Mouse (Mus musculus): ENCODE data around the gene Srrm4. TPM values are rescaled to one million over a fixed set of nuclear protein-coding genes. Genes with fewer than 3 reads are reported as not detected.

Gene Srrm4
- polyA plus RNA-seq, 1 experiment from 2014 or later, result 10.0 TPM

DNA sequence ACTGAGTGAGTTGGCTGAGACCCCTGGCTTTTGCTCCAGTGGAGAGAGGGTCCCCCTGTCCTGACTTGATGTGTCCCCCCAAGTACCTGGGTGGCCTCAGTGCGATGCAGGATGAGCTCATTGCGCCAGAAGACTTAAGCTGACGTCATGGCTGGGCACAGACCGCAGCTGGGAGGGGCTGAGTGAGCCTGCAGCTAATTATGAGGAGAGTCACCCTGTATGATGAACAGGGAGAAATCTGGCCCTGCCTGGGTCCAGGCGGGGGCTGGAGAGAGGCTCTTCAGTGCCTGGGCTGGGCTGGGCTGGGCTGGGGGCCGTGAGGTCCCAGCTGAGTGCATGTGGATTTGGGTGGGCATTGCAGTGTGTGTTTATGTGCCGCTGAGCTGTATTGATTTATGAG is 166.3 kb downstream of the Srrm4 start:
- Histone ChIP-seq H3K36me3 (no peaks in the 10 kb centered on the region), H3K27ac (replicated peaks) (no peak overlapping the region), H3K4me1 (peaks cover 27% of the 10 kb centered on the region), H3K27me3 (ENCODE audit: low read depth, poor library complexity, severe bottlenecking) (peaks cover 24% of the 10 kb centered on the region), H3K4me3 (no peak overlapping the region), H3K9me3 (replicated peaks) (no peaks in the 10 kb centered on the region)
- no peak for DNase-seq (ENCODE audit: low spot score)
- 76% methylated on average over 7 of the region's 7 CpGs for WGBS

DNA sequence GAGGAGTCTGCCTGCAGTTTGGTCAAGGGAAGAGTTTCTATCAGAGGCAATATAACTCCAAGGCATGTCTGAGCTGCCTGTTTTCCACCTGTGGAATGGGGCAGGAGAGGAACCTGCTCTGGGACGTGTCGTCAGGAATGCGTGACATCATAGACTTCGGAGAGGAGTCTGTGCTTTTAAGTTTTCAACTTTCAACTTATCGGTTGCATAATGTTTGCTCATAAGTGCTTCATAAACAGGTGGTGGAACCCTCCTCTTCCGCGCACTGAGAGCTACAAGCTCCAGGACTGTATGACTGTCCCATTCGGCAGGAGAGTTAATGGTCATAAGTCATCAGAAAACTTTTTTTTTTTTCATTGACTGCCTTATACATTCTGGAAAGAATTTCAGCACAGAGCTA is 167.9 kb downstream of the Srrm4 start:
- H3K27ac ChIP-seq (replicated peaks), result no peak overlapping the region
- H3K4me1 ChIP-seq, result peaks cover 41% of the 10 kb centered on the region
- WGBS, result 85% methylated on average over 8 of the region's 8 CpGs
- H3K4me3 ChIP-seq, result no peak overlapping the region
- no peaks in the 10 kb centered on the region for H3K9me3 ChIP-seq (replicated peaks)
- H3K27me3 ChIP-seq (ENCODE audit: low read depth, poor library complexity, severe bottlenecking), result peaks cover 24% of the 10 kb centered on the region
- no peak for DNase-seq (ENCODE audit: low spot score)
- H3K36me3 ChIP-seq, result no peaks in the 10 kb centered on the region

DNA sequence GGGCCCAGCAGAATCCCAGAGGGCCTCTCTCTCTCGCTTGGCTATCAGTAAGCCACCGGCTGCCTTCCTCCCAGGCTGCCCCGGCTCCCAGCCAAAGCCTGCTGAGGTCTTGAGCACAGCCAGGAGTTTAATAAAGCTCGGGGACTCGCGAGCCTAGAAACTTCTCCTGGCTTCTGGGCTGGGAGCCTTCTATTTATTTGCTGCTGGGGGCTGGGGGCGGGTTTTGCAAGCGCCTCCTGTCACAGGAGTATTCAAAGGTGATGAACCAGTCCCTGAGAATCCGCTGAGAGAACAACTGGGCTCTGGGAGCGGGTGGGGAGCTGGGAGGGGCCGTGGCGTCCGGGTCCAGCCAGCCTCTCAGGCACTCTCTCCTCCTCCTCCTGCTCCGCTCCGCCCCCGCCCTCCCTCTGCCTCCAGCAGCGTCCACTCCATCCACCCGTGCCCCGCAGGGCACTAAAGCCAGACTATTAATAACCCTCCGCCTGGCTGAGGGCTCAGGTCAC is 168.9 kb downstream of the Srrm4 start, which contains the start of gene Hspb8:
Gene Hspb8 (minus strand): TSS at position 166 of the 503 bp plus-strand sequence.
- peak within 1 kb of the TSS; percentile 80 for H3K27ac ChIP-seq (replicated peaks)
- peak within 1 kb of the TSS; percentile 52 for H3K4me3 ChIP-seq
- WGBS, result under 1% methylated on average over 19 of the region's 20 CpGs
- H3K36me3 ChIP-seq, result no peaks in the 10 kb centered on the region
- no peaks in the 10 kb centered on the region for H3K9me3 ChIP-seq (replicated peaks)
- H3K4me1 ChIP-seq, result peaks cover 48% of the 10 kb centered on the region
- peaks cover 24% of the 10 kb centered on the region for H3K27me3 ChIP-seq (ENCODE audit: low read depth, poor library complexity, severe bottlenecking)
- DNase-seq (ENCODE audit: low spot score), result peak; percentile 67

DNA sequence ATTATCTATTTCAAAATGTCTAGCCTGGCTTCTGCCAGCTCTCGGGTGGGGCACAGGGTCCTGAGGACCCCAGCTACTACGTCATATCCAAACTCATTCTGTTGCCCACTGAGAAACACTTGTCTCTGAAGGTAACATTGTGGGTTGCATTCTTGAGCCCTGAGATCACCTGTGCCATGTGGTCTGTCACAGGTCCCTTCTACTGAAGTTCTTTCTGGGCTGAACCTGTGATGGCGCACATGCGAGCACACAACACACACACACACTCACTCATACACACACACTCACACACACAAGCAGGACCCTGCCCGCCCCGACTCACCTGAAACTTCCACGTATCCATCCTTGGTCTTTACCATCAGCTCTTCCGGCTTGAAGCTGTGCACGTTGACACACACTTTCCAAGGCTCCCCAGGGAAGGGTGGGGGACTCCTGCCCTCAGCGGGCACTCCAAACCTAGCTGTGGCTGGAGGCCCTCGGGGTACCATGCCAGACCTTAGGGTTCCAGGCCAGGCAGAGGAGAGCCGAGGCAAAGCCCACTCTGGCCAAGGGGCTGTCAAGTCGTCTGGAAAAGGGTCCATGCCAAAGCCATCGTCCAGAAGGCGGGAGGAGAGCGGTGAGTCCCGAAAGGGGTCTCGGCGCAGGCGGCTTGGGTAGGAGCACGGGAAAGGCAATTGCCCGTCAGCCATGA is 169.7 kb downstream of the Srrm4 start:
- Histone ChIP-seq H3K36me3 (no peaks in the 10 kb centered on the region), H3K27ac (replicated peaks) (peak overlapping the region; percentile 80), H3K4me1 (peaks cover 52% of the 10 kb centered on the region), H3K4me3 (peak overlapping the region; percentile 52), H3K27me3 (ENCODE audit: low read depth, poor library complexity, severe bottlenecking) (peaks cover 24% of the 10 kb centered on the region), H3K9me3 (replicated peaks) (no peaks in the 10 kb centered on the region)
- DNase-seq (ENCODE audit: low spot score), result no peak
- 57% methylated on average over 22 of the region's 22 CpGs for WGBS

DNA sequence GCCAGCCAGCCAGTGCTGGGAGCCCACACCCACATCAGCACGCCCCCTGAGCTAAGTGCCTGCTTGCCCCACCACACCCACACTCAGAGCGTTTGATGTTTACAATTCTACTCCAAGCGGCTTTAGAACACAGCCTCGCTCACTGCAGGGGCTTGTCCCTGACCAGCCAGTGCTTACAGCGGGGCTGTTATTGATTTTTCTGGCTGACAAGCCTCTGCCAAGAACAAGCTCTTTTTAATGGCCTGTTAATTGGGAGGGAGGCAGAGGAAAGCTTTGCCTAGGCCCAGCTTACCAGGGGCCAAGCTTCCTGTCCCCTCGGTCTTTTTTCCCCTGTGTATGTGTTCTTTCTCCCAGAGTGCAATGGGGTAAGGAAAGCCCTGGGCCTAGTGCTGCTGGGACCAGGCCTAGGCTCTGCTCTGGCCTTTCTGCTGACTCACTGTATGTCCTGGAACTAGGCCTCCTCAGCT is 170.8 kb downstream of the Srrm4 start:
- peaks cover 24% of the 10 kb centered on the region for H3K27me3 ChIP-seq (ENCODE audit: low read depth, poor library complexity, severe bottlenecking)
- H3K36me3 ChIP-seq, result no peaks in the 10 kb centered on the region
- peak overlapping the region; percentile 76 for H3K27ac ChIP-seq (replicated peaks)
- no peaks in the 10 kb centered on the region for H3K9me3 ChIP-seq (replicated peaks)
- DNase-seq (ENCODE audit: low spot score), result peak; percentile 51
- 7% methylated on average over 6 of the region's 6 CpGs for WGBS
- peak overlapping the region; percentile 20; the same call in 1 of the 2 replicates for H3K4me3 ChIP-seq
- peaks cover 64% of the 10 kb centered on the region for H3K4me1 ChIP-seq

DNA sequence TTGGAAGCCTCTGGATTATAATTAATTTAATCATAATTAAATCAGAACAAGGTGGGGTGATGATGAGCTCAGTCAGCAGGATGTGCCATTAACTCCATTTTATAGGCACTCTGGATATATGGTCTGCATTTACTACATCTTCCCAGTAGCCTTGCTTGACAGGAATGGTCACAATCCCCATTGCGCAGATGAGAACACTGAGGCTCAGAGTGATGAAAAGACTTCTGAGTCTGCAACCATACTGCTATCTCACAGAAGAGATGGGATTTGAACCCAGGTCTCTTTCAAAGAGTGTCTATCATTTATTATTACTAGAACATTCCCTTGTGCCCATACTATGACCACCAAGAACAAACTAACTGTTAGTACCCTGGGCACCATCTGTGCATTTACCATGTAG is 171.4 kb downstream of the Srrm4 start:
- Histone ChIP-seq H3K4me3 (0 out of 2 replicates have a peak overlapping the region, but pooled peaks have one; percentile 20), H3K27me3 (ENCODE audit: low read depth, poor library complexity, severe bottlenecking) (peaks cover 24% of the 10 kb centered on the region), H3K27ac (replicated peaks) (peak overlapping the region; percentile 76), H3K9me3 (replicated peaks) (no peaks in the 10 kb centered on the region), H3K36me3 (no peaks in the 10 kb centered on the region), H3K4me1 (peaks cover 69% of the 10 kb centered on the region)
- WGBS, result 97% methylated on average over 1 of the region's 1 CpGs
- no peak for DNase-seq (ENCODE audit: low spot score)

DNA sequence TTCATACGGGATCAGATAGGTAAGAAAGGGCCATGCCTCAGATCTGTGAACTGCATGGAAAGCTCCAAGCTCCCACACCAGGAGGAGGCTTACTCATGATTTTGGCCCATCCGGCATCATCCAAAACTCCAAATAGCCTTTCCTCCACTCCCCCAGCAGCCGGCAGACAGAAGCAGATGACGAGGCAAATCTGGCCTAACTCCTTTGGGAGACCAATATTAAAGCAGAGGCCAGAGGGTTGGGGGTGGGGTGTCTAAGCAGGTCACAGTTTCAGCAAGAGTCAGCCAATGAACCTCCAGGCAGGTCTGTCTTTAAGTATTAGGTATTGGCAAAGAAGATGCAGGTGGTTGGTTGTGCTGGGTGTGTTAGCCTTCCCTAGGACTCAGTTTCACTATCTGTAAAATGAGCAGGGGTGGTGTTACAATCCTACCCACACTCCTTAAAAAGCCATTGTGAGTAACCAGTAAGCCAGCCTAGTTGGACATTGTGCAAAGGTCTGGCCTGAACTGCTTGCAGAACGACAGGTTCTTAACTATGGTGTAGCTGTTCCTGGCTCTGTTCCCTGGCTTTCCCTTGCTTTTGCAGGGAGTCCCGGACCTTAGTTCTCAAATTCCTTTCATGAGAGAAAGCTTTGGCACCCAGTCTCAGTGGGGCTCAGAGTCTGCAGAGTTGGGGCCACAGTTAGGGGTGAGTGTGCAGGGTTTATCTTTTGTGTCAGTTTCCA is 172.1 kb downstream of the Srrm4 start:
- no peaks in the 10 kb centered on the region for H3K9me3 ChIP-seq (replicated peaks)
- WGBS, result 54% methylated on average over 6 of the region's 6 CpGs
- peak overlapping the region; percentile 29; the same call in 1 of the 2 replicates for H3K27ac ChIP-seq (replicated peaks)
- H3K4me3 ChIP-seq, result no peak overlapping the region
- H3K36me3 ChIP-seq, result no peaks in the 10 kb centered on the region
- peaks cover 30% of the 10 kb centered on the region for H3K27me3 ChIP-seq (ENCODE audit: low read depth, poor library complexity, severe bottlenecking)
- peaks cover 75% of the 10 kb centered on the region for H3K4me1 ChIP-seq
- no peak for DNase-seq (ENCODE audit: low spot score)

DNA sequence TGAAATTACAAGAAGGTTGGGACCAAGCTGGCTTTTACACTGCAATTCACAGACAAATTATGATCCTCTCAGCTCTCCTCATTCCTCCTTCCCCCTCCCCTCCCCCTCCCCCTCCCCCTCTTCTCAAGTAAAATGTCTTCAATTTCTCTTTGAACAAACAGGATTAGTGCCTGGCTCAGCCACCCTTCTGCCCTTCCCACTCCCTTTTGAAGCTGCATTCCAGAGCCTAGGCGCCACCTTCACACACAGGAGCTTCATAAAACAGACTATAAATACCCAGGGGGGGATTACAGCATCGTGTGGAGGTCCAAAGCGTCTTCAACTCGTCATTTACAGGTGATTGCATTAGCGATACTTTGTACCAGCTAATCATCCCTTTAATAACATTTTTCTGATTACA is 175.4 kb downstream of the Srrm4 start:
- H3K36me3 ChIP-seq, result no peaks in the 10 kb centered on the region
- H3K4me3 ChIP-seq, result no peak overlapping the region
- peaks cover 80% of the 10 kb centered on the region for H3K4me1 ChIP-seq
- DNase-seq (ENCODE audit: low spot score), result no peak
- H3K27me3 ChIP-seq (ENCODE audit: low read depth, poor library complexity, severe bottlenecking), result 0 out of 2 replicates have a peak, but pooled peaks cover 11% of the 10 kb centered on the region
- peak overlapping the region; percentile 76 for H3K27ac ChIP-seq (replicated peaks)
- no peaks in the 10 kb centered on the region for H3K9me3 ChIP-seq (replicated peaks)
- 8% methylated on average over 5 of the region's 5 CpGs for WGBS

DNA sequence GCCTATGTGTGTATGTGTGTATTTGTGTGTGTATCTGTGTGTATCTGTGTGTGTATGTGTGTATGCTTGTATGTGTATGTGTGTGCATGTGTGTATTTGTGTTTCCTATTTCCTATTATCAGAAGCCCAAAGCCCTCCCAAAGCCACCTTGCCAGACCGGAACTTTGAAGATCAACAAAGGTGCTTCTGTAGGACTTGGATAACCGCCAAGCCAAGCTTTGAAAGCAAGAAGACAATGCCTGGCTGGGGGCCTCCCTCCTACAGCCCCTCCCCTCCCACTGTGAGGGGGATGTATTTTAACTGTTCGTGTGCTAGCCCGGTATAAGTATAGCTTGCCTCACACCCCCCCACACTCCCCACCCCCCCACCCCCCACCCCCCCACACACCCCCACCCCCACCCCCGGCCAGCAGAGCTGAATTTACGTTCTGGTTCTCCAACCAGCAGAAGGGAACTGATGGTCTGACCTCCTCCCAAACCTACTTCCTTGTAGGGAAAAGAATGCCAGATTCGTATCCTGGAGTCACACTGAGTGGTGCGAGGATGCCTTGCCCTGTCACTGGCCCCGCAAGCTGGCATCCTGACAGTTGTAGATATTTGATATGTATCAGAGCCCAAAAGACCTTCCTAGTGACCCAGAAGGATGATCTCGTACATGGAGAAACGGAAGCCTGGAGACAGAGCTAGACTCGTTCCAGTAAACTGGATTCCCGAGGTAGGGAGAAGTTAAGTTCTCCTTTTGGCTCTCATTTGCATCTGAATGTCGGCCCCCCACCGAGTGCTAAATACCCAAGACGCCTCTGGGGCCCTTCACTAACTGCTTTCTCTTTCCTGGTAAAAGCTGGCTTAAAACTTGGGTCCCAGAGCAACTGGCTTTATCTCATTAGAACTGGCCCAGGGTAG is 181.7 kb downstream of the Srrm4 start:
- H3K36me3 ChIP-seq, result no peaks in the 10 kb centered on the region
- whole genome bisulfite sequencing, result 1% methylated on average over 16 of the region's 16 CpGs
- H3K27me3 ChIP-seq (ENCODE audit: low read depth, poor library complexity, severe bottlenecking), result 0 out of 2 replicates have a peak, but pooled peaks cover 10% of the 10 kb centered on the region
- H3K4me1 ChIP-seq, result peaks cover 69% of the 10 kb centered on the region
- peak overlapping the region; percentile 37 for H3K4me3 ChIP-seq
- H3K27ac ChIP-seq (replicated peaks), result peak overlapping the region; percentile 78
- no peaks in the 10 kb centered on the region for H3K9me3 ChIP-seq (replicated peaks)
- DNase-seq (ENCODE audit: low spot score), result peak; percentile 61

DNA sequence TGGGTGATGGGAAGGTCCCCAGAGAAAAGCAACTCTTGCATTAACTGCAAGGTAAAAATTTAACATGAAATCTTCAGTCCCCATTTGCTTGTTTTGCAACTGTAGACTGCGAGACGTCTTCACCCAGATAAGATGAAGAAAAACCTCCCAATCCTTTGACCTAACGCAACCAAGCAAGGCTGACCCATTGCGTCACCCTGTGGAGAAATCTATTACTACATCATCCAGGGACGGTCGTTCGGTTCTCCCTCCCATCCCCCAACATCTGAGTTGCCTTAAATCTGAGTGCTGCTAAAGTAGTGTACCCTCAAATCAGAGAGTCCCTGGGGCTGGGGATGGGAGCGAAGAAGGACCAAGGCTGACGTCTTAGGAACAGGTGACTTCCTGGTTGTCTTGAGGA is 182.7 kb downstream of the Srrm4 start:
- peak overlapping the region; percentile 78 for H3K27ac ChIP-seq (replicated peaks)
- WGBS, result 61% methylated on average over 9 of the region's 9 CpGs
- H3K9me3 ChIP-seq (replicated peaks), result no peaks in the 10 kb centered on the region
- H3K4me3 ChIP-seq, result no peak overlapping the region
- H3K36me3 ChIP-seq, result no peaks in the 10 kb centered on the region
- no peaks in the 10 kb centered on the region for H3K27me3 ChIP-seq (ENCODE audit: low read depth, poor library complexity, severe bottlenecking)
- no peak for DNase-seq (ENCODE audit: low spot score)
- H3K4me1 ChIP-seq, result peaks cover 61% of the 10 kb centered on the region

DNA sequence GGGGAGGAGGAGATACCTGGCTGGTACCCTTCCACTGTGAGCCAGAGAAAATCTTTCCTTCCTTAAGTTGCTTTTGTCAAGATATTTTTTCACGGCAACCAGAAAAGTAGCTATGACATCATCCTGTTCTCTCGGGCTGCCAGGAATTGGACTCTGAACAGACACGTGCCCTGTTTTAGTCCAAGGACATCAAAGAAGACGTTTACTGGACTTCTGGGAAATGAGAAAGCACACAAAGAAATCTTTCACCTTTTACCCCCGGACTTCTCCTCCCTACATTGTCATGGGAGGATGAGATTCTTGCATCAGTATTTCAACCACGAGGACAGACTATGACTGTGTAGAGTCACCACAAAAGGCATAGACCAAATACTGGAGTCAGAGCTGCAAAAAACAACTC is 183.7 kb downstream of the Srrm4 start:
- H3K27me3 ChIP-seq (ENCODE audit: low read depth, poor library complexity, severe bottlenecking), result no peaks in the 10 kb centered on the region
- 55% methylated on average over 6 of the region's 6 CpGs for WGBS
- peak overlapping the region; percentile 14; the same call in 1 of the 2 replicates for H3K27ac ChIP-seq (replicated peaks)
- peaks cover 51% of the 10 kb centered on the region for H3K4me1 ChIP-seq
- no peaks in the 10 kb centered on the region for H3K9me3 ChIP-seq (replicated peaks)
- H3K4me3 ChIP-seq, result no peak overlapping the region
- no peaks in the 10 kb centered on the region for H3K36me3 ChIP-seq
- DNase-seq (ENCODE audit: low spot score), result no peak

DNA sequence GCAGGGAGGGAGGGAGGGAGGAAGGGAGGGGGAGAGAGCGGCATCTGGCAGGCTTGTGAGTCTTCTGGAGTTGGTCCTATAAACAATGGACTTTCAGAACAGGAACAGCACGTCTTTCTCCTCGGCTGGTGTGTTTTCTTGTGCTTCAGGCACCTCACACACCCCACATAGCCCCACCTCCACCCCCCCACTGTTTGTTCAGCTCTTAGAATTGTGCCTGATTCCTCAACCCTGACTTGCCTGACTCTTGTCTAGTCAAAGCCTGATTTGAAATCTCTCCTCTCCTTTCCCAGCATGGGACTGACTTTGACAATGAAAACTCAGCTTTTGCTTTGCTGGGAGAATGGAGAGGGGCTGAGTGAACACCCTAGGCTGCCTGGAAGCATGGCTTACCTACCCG is 184.3 kb downstream of the Srrm4 start:
- WGBS, result 18% methylated on average over 4 of the region's 4 CpGs
- no peak overlapping the region for H3K4me3 ChIP-seq
- peaks cover 47% of the 10 kb centered on the region for H3K4me1 ChIP-seq
- no peaks in the 10 kb centered on the region for H3K27me3 ChIP-seq (ENCODE audit: low read depth, poor library complexity, severe bottlenecking)
- peak overlapping the region; percentile 14 for H3K27ac ChIP-seq (replicated peaks)
- no peaks in the 10 kb centered on the region for H3K9me3 ChIP-seq (replicated peaks)
- peak; percentile 22 for DNase-seq (ENCODE audit: low spot score)
- H3K36me3 ChIP-seq, result no peaks in the 10 kb centered on the region
